Mouse (Mus musculus) left cerebral cortex, adult 8-10 months (tissue): ENCODE data around the gene Ascl1. TPM values are rescaled to one million over a fixed set of nuclear protein-coding genes. Genes with fewer than 3 reads are reported as not detected.

Experiments used
- DNase-seq, 2 experiments: peaks; one replicate each; pipeline ENCODE4 v3.0.0; 2022; ENCODE audit warnings: low spot score in 2 of 2
- total RNA-seq, 4 experiments: library from RNA; stranded (reverse); gene quantifications; 2 replicates each; pipeline ENCODE4 v1.2.4; 2022

Gene Ascl1
- 1 to 10 TPM; 3.6 to 6.8 (median 5.7) TPM for total RNA-seq

GRCm38 (mm10) chr10:87493576-87493975 lies at the start of gene Ascl1:
TSS of gene Ascl1 (minus strand) at chr10:87493660.
- no peak for DNase-seq

- DNase-seq = no peak
Measured at GRCm38 (mm10) chr10:87534172-87534571, 40.7 kb upstream of the Ascl1 start.

GRCm38 (mm10) chr10:87521646-87522045 lies 28.2 kb upstream of the Ascl1 start, which contains the start of gene Pah:
TSS of gene Pah (plus strand) at chr10:87521795.
- DNase-seq = no peak

GRCm38 (mm10) chr10:87520401-87521116 lies 27.1 kb upstream of the Ascl1 start:
- DNase-seq = no peak

GRCm38 (mm10) chr10:87518585-87518984 lies 25.1 kb upstream of the Ascl1 start:
- DNase-seq = no peak

GRCm38 (mm10) chr10:87513052-87513451 lies 19.6 kb upstream of the Ascl1 start:
- no peak for DNase-seq

- no peak for DNase-seq
Measured at GRCm38 (mm10) chr10:87508581-87508980, 15.1 kb upstream of the Ascl1 start.

GRCm38 (mm10) chr10:87503946-87504345 lies 10.5 kb upstream of the Ascl1 start:
- DNase-seq = peak in 1 of 2 experiments; percentile 57

- no peak for DNase-seq
Measured at GRCm38 (mm10) chr10:87502283-87502682, 8.8 kb upstream of the Ascl1 start.

- no peak for DNase-seq
Measured at GRCm38 (mm10) chr10:87501659-87502042, 8.2 kb upstream of the Ascl1 start.

GRCm38 (mm10) chr10:87500926-87501658 lies 7.6 kb upstream of the Ascl1 start:
- DNase-seq = no peak

GRCm38 (mm10) chr10:87497056-87497455 lies 3.6 kb upstream of the Ascl1 start:
- DNase-seq = no peak

GRCm38 (mm10) chr10:87494596-87494995 lies 1.1 kb upstream of the Ascl1 start:
- DNase-seq = peak in 1 of 2 experiments; percentile 36

- no peak for DNase-seq
Measured at GRCm38 (mm10) chr10:87494176-87494575, 716 bp upstream of the Ascl1 start.

GRCm38 (mm10) chr10:87492661-87493551 lies 554 bp downstream of the Ascl1 start:
- DNase-seq = peak; percentile 51 to 55

GRCm38 (mm10) chr10:87492332-87492660 lies 1.2 kb downstream of the Ascl1 start:
- DNase-seq = no peak

GRCm38 (mm10) chr10:87491485-87492040 lies 1.9 kb downstream of the Ascl1 start:
- no peak for DNase-seq

GRCm38 (mm10) chr10:87490328-87490727 lies 3.1 kb downstream of the Ascl1 start:
- DNase-seq = no peak

GRCm38 (mm10) chr10:87489246-87490009 lies 4.0 kb downstream of the Ascl1 start:
- no peak for DNase-seq

GRCm38 (mm10) chr10:87488429-87489145 lies 4.9 kb downstream of the Ascl1 start:
- DNase-seq = peak in 1 of 2 experiments; percentile 43
